8 mouse cellular contexts compared by ENCODE assay signal in genomic region chr2:181671326-181671725, GRCm38 (mm10). TPM values are rescaled to one million over a fixed set of nuclear protein-coding genes. Genes with fewer than 3 reads are reported as not detected.
A peak's percentile ranks its signal among the peaks of the same experiment; 100 is the strongest.
DNase-seq lines count a peak whose midpoint lies in the region; ATAC-seq and TF ChIP-seq lines count a peak whose summit lies in the region.

Gene Sox18, minus strand, starts transcription at chr2:181671640.

- peak; percentile 30 for ATAC-seq in forebrain, postnatal 0 days
- no peak for ATAC-seq in hindbrain, embryonic 11.5 days (ENCODE audit: low FRiP score)

- intact Hi-C loops in left cerebral cortex, postnatal 25 days (cut with DNase I), result loop anchor here (10.0 kb wide), 1 partner anchor 147 kb away; the partner anchor contains the start of gene Dnajc5

- H3K27me3 ChIP-seq in forebrain, postnatal 0 days (ENCODE audit: insufficient read depth, low read length), result peaks cover 62% of the 10 kb centered on the region
- H3K27me3 ChIP-seq in hindbrain, embryonic 11.5 days (ENCODE audit: control insufficient read depth, insufficient read depth, low read length), result peaks cover 43% of the 10 kb centered on the region
- H3K27me3 ChIP-seq in midbrain, embryonic 10.5 days (ENCODE audit: low read depth, poor library complexity, severe bottlenecking), result peaks cover 79% of the 10 kb centered on the region

- H3K36me3 ChIP-seq in forebrain, postnatal 0 days (ENCODE audit: insufficient read depth), result no peaks in the 10 kb centered on the region
- no peaks in the 10 kb centered on the region for H3K36me3 ChIP-seq in hindbrain, embryonic 11.5 days (ENCODE audit: control insufficient read depth, insufficient read depth, low read length)
- no peaks in the 10 kb centered on the region for H3K36me3 ChIP-seq in midbrain, embryonic 10.5 days

- H3K4me2 ChIP-seq in forebrain, postnatal 0 days (ENCODE audit: low read depth), result peak within 1 kb of the TSS; percentile 66
- peak within 1 kb of the TSS; percentile 62 for H3K4me2 ChIP-seq in hindbrain, embryonic 11.5 days (replicated peaks; ENCODE audit: low read depth, low read length)

- WGBS in forebrain, postnatal 0 days, result 5% methylated on average over 43 of the region's 43 CpGs
- WGBS in hindbrain, embryonic 11.5 days, result 1% methylated on average over 43 of the region's 43 CpGs
- under 1% methylated on average over 42 of the region's 43 CpGs for WGBS in midbrain, embryonic 10.5 days

- H3K27ac ChIP-seq in forebrain, postnatal 0 days (ENCODE audit: low read depth, low read length), result no peak within 1 kb of the TSS
- H3K27ac ChIP-seq in hindbrain, embryonic 11.5 days (ENCODE audit: low read depth, low read length), result no peak within 1 kb of the TSS
- H3K27ac ChIP-seq in midbrain, embryonic 10.5 days (replicated peaks), result no peak within 1 kb of the TSS; the same call in 1 of the 2 replicates

- H3K9me3 ChIP-seq in forebrain, postnatal 0 days (ENCODE audit: low read length), result no peaks in the 10 kb centered on the region
- no peaks in the 10 kb centered on the region for H3K9me3 ChIP-seq in hindbrain, embryonic 11.5 days (ENCODE audit: control insufficient read depth, low read length)
- no peaks in the 10 kb centered on the region for H3K9me3 ChIP-seq in midbrain, embryonic 10.5 days (replicated peaks)

- peak within 1 kb of the TSS; percentile 51 for H3K9ac ChIP-seq in forebrain, postnatal 0 days
- peak within 1 kb of the TSS; percentile 8; the same call in 1 of the 2 replicates for H3K9ac ChIP-seq in hindbrain, embryonic 11.5 days (ENCODE audit: low read depth, low read length)

- DNase-seq in urinary bladder, adult 2 months (ENCODE audit: low spot score), result no peak
- no peak for DNase-seq in urinary bladder, postnatal 10 days (ENCODE audit: low spot score)
- DNase-seq in forebrain, postnatal 0 days, result no peak
- DNase-seq in hindbrain, embryonic 11.5 days (ENCODE audit: low spot score), result peak; percentile 49
- no peak for DNase-seq in left cerebral cortex, postnatal 25 days (ENCODE audit: low spot score in 2 of 2)
- DNase-seq in midbrain, embryonic 10.5 days (ENCODE audit: low spot score), result peak; percentile 36
- DNase-seq in right cerebral cortex, adult 2 months (ENCODE audit: low spot score in 2 of 2), result no peak
- DNase-seq in urinary bladder, postnatal 14 days (ENCODE audit: low spot score), result no peak

- peak within 1 kb of the TSS; percentile 43 for H3K4me3 ChIP-seq in forebrain, postnatal 0 days (ENCODE audit: low read depth, low read length)
- H3K4me3 ChIP-seq in hindbrain, embryonic 11.5 days (ENCODE audit: low read depth, low read length), result peak within 1 kb of the TSS; percentile 34
- peak within 1 kb of the TSS; percentile 48 for H3K4me3 ChIP-seq in midbrain, embryonic 10.5 days

- no peak for TF ChIP-seq CTCF in forebrain, postnatal 0 days (IDR thresholded peaks at IDR 0.05; ENCODE audit: low read depth)

- 0 out of 2 replicates have a peak, but pooled peaks cover 8% of the 10 kb centered on the region for H3K4me1 ChIP-seq in forebrain, postnatal 0 days (ENCODE audit: insufficient read depth)
- H3K4me1 ChIP-seq in hindbrain, embryonic 11.5 days (replicated peaks; ENCODE audit: control insufficient read depth, insufficient read depth, low read length), result peaks cover 9% of the 10 kb centered on the region; the same call in 1 of the 2 replicates
- H3K4me1 ChIP-seq in midbrain, embryonic 10.5 days, result peaks cover 50% of the 10 kb centered on the region

RNA-seq across cellular contexts. Expression of gene Sox18, which starts in this region (rescaled TPM):
- 20.0 and 27.2 TPM in 2 replicates for polyA plus RNA-seq in urinary bladder, adult 2 months (2012; rRNA removed)
- total RNA-seq in forebrain, postnatal 0 days (2014; rRNA removed), result 5.4 and 8.9 TPM in 2 replicates
- polyA plus RNA-seq in forebrain, postnatal 0 days (2015; fragmentation: Nextera tagmentation; extraction: Ambion mirVana), result 8.6 and 11.1 TPM in 2 replicates
- polyA plus RNA-seq in hindbrain, embryonic 11.5 days (2014; fragmentation: Nextera tagmentation; extraction: Ambion mirVana), result 17.0 and 17.1 TPM in 2 replicates
- 10 to 100 TPM; 10.9 to 11.4 TPM for total RNA-seq in left cerebral cortex, postnatal 25 days (2021)
- 17.6 and 18.8 TPM in 2 replicates for polyA plus RNA-seq in midbrain, embryonic 10.5 days (2016; fragmentation: Nextera tagmentation; extraction: Ambion mirVana)

Comparison
In these comparisons a context has a peak if more than half of its experiments do, and no peak if none do; other contexts are left out.
1. DNase-seq: peak in hindbrain, embryonic 11.5 days (single experiment) and midbrain, embryonic 10.5 days (single experiment); none in urinary bladder, adult 2 months (single experiment), urinary bladder, postnatal 10 days (single experiment), forebrain, postnatal 0 days (single experiment), left cerebral cortex, postnatal 25 days (0 of 2), right cerebral cortex, adult 2 months (0 of 2) and urinary bladder, postnatal 14 days (single experiment).
2. Peak in every context shown above with its lines, with median percentiles within 50 percentile points of each other: H3K4me3 ChIP-seq.